12 mouse cellular contexts compared by ENCODE assay signal in genomic region chr10:68039641-68040205, GRCm38 (mm10).
DNase-seq lines count a peak whose midpoint lies in the region; ATAC-seq and TF ChIP-seq lines count a peak whose summit lies in the region.
"Had no signal": no experiment of that assay in that cellular context is flagged by ENCODE, and none has a peak within 500 bp of the region (broad histone marks: within the 10 kb centered on the region; RNA-seq: fewer than 3 reads in every experiment).

No protein-coding gene starts in this region.

- no peaks in the 10 kb centered on the region for H3K9me3 ChIP-seq in neural tube, embryonic 13.5 days
- no peaks in the 10 kb centered on the region for H3K9me3 ChIP-seq in neural tube, embryonic 15.5 days (replicated peaks)
- H3K9me3 ChIP-seq in embryonic facial prominence, embryonic 15.5 days (replicated peaks) = no peaks in the 10 kb centered on the region
- H3K9me3 ChIP-seq in hindbrain, postnatal 0 days (ENCODE audit: low read length) = no peaks in the 10 kb centered on the region
- H3K9me3 ChIP-seq in stomach, embryonic 16.5 days (replicated peaks; ENCODE audit: control insufficient read depth, low read length) = no peaks in the 10 kb centered on the region
- H3K9me3 ChIP-seq in heart, embryonic 10.5 days = no peaks in the 10 kb centered on the region
- H3K9me3 ChIP-seq: limb, embryonic 10.5 days had no signal

- WGBS in neural tube, embryonic 13.5 days = 71% methylated on average over 14 of the region's 14 CpGs
- 68% methylated on average over 14 of the region's 14 CpGs for WGBS in neural tube, embryonic 15.5 days
- WGBS in embryonic facial prominence, embryonic 15.5 days = 69% methylated on average over 14 of the region's 14 CpGs
- 47% methylated on average over 14 of the region's 14 CpGs for WGBS in hindbrain, postnatal 0 days
- 77% methylated on average over 14 of the region's 14 CpGs for WGBS in stomach, embryonic 16.5 days
- 85% methylated on average over 14 of the region's 14 CpGs for WGBS in heart, embryonic 10.5 days

- intact Hi-C loops in heart, postnatal 36 days (cut with DNase I) = no loop called here
- intact Hi-C loops in heart, postnatal 25 days (cut with DNase I) = loop anchor here (5.0 kb wide), 1 partner anchor 108 kb away; no protein-coding TSS in a partner anchor

- H3K27ac ChIP-seq in neural tube, embryonic 13.5 days (replicated peaks) = peak overlapping the region; percentile 64
- H3K27ac ChIP-seq in neural tube, embryonic 15.5 days (replicated peaks) = no peak overlapping the region
- H3K27ac ChIP-seq in embryonic facial prominence, embryonic 15.5 days (replicated peaks) = peak overlapping the region; percentile 63
- no peak overlapping the region for H3K27ac ChIP-seq in hindbrain, postnatal 0 days
- H3K27ac ChIP-seq in stomach, embryonic 16.5 days (ENCODE audit: low read length) = peak overlapping the region; percentile 36
- no peak overlapping the region for H3K27ac ChIP-seq in heart, embryonic 10.5 days
- H3K27ac ChIP-seq: limb, embryonic 10.5 days had no signal

- H3K27me3 ChIP-seq in neural tube, embryonic 13.5 days = no peaks in the 10 kb centered on the region
- H3K27me3 ChIP-seq in neural tube, embryonic 15.5 days (replicated peaks) = no peaks in the 10 kb centered on the region
- no peaks in the 10 kb centered on the region for H3K27me3 ChIP-seq in embryonic facial prominence, embryonic 15.5 days
- no peaks in the 10 kb centered on the region for H3K27me3 ChIP-seq in hindbrain, postnatal 0 days (ENCODE audit: insufficient read depth, low read length)
- H3K27me3 ChIP-seq in stomach, embryonic 16.5 days (ENCODE audit: control insufficient read depth, insufficient read depth, low read length) = no peaks in the 10 kb centered on the region
- H3K27me3 ChIP-seq in heart, embryonic 10.5 days (ENCODE audit: insufficient read depth, poor library complexity, severe bottlenecking) = no peaks in the 10 kb centered on the region

- H3K4me2 ChIP-seq in neural tube, embryonic 13.5 days = no peak overlapping the region
- H3K4me2 ChIP-seq in neural tube, embryonic 15.5 days = no peak overlapping the region
- no peak overlapping the region for H3K4me2 ChIP-seq in embryonic facial prominence, embryonic 15.5 days (replicated peaks)
- peak overlapping the region; percentile 21; the same call in 1 of the 2 replicates for H3K4me2 ChIP-seq in hindbrain, postnatal 0 days (ENCODE audit: low read depth, low read length)
- no peak overlapping the region for H3K4me2 ChIP-seq in stomach, embryonic 16.5 days (ENCODE audit: low read depth, low read length)

- TF ChIP-seq CTCF in hindbrain, postnatal 0 days (IDR thresholded peaks at IDR 0.05; ENCODE audit: low read depth) = no peak

- ATAC-seq in neural tube, embryonic 13.5 days (ENCODE audit: low read depth) = no peak
- no peak for ATAC-seq in neural tube, embryonic 15.5 days (ENCODE audit: low FRiP score)
- ATAC-seq in embryonic facial prominence, embryonic 15.5 days (ENCODE audit: insufficient number of reproducible peaks, low FRiP score, low TSS enrichment, low read depth) = no peak
- peak; percentile 49; the same call in 1 of the 2 replicates for ATAC-seq in hindbrain, postnatal 0 days
- no peak for ATAC-seq in stomach, embryonic 16.5 days (ENCODE audit: insufficient read depth, low FRiP score)

- H3K9ac ChIP-seq in neural tube, embryonic 13.5 days = no peak overlapping the region
- H3K9ac ChIP-seq in neural tube, embryonic 15.5 days (replicated peaks) = no peak overlapping the region
- H3K9ac ChIP-seq in embryonic facial prominence, embryonic 15.5 days = no peak overlapping the region
- H3K9ac ChIP-seq in hindbrain, postnatal 0 days (replicated peaks; ENCODE audit: low read length) = 0 out of 2 replicates have a peak overlapping the region, but pooled peaks have one; percentile 3
- H3K9ac ChIP-seq in stomach, embryonic 16.5 days (ENCODE audit: low read length) = no peak overlapping the region

- DNase-seq in hindbrain, postnatal 0 days (ENCODE audit: low spot score) = peak; percentile 30
- no peak for DNase-seq in heart, postnatal 36 days
- no peak for DNase-seq in heart, postnatal 25 days (ENCODE audit: low spot score)
- DNase-seq in heart, embryonic 10.5 days (ENCODE audit: low spot score) = no peak
- DNase-seq: heart, adult 18-20 months; lung, postnatal 10 days; spleen, adult 18-20 months had no signal

- peaks cover 29% of the 10 kb centered on the region for H3K4me1 ChIP-seq in neural tube, embryonic 13.5 days (replicated peaks)
- H3K4me1 ChIP-seq in neural tube, embryonic 15.5 days = peaks cover 15% of the 10 kb centered on the region; the same call in 1 of the 2 replicates
- H3K4me1 ChIP-seq in embryonic facial prominence, embryonic 15.5 days = no peaks in the 10 kb centered on the region
- no peaks in the 10 kb centered on the region for H3K4me1 ChIP-seq in hindbrain, postnatal 0 days (ENCODE audit: insufficient read depth, low read length)
- H3K4me1 ChIP-seq in stomach, embryonic 16.5 days (ENCODE audit: control insufficient read depth, insufficient read depth, low read length) = no peaks in the 10 kb centered on the region
- peaks cover 6% of the 10 kb centered on the region; the same call in 1 of the 2 replicates for H3K4me1 ChIP-seq in heart, embryonic 10.5 days

- peaks cover 5% of the 10 kb centered on the region; the same call in 1 of the 2 replicates for H3K36me3 ChIP-seq in neural tube, embryonic 13.5 days
- H3K36me3 ChIP-seq in neural tube, embryonic 15.5 days = no peaks in the 10 kb centered on the region
- no peaks in the 10 kb centered on the region for H3K36me3 ChIP-seq in embryonic facial prominence, embryonic 15.5 days
- no peaks in the 10 kb centered on the region for H3K36me3 ChIP-seq in hindbrain, postnatal 0 days (ENCODE audit: insufficient read depth, low read length)
- H3K36me3 ChIP-seq in stomach, embryonic 16.5 days (ENCODE audit: control insufficient read depth, insufficient read depth, low read length) = no peaks in the 10 kb centered on the region
- peaks cover 16% of the 10 kb centered on the region; the same call in 1 of the 2 replicates for H3K36me3 ChIP-seq in heart, embryonic 10.5 days

- H3K4me3 ChIP-seq in neural tube, embryonic 13.5 days = no peak overlapping the region
- H3K4me3 ChIP-seq in neural tube, embryonic 15.5 days (replicated peaks) = no peak overlapping the region
- H3K4me3 ChIP-seq in embryonic facial prominence, embryonic 15.5 days (replicated peaks) = no peak overlapping the region
- H3K4me3 ChIP-seq in hindbrain, postnatal 0 days (ENCODE audit: low read length) = no peak overlapping the region
- H3K4me3 ChIP-seq in stomach, embryonic 16.5 days (replicated peaks; ENCODE audit: low read length) = no peak overlapping the region
- no peak overlapping the region for H3K4me3 ChIP-seq in heart, embryonic 10.5 days
- H3K4me3 ChIP-seq: limb, embryonic 10.5 days had no signal

Comparison
In these comparisons a context has a peak if more than half of its experiments do, and no peak if none do; other contexts are left out.
1. H3K27ac ChIP-seq: peak in neural tube, embryonic 13.5 days (single experiment), embryonic facial prominence, embryonic 15.5 days (single experiment) and stomach, embryonic 16.5 days (single experiment); none in neural tube, embryonic 15.5 days (single experiment), hindbrain, postnatal 0 days (single experiment) and heart, embryonic 10.5 days (single experiment).